Mouse (Mus musculus): ENCODE data around the gene Cep112.

Cep112 gene

DNA sequence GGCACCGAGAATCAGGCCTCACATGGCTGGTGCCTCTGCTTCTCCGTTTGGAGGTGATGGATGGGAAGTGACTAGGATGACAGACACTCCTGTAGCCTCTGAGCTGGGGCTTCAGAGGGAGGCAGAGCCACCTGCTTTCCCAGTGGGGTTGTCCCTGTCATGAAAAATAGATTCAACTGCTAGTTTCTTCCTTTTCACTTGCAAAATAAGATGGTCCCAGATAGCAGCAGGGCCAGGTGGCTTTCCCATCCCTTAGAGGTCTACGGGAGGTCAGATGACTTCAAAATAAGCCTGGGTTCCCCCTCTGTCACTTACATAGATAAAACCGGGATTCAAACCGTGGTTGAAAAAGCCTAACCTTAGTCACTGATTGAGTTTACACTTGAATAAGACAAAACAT, 452.5 kb downstream of the Cep112 start:
- DNase-seq (ENCODE audit: low spot score in 2 of 2) = no peak

DNA sequence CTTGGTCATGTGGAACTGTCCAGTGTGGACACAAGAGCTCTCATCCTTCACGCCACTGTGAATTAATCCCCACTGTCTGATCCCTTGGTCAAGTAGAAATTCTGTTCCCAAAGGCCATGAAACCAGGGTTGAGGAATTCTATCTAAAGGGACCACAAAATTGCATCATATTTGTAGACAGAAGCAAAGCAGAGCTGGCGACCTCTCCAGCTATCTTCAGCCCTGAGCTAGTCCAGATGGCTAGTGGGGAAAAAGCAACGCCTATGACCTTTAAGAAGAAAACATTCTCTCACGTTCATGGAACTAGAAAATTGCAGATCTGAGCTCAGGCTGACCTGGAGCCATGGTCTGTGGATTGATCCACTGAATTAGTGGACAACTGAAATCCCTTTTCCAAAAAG, 455.6 kb downstream of the Cep112 start:
- peak; percentile 59 to 65 for DNase-seq (ENCODE audit: low spot score in 2 of 2)

DNA sequence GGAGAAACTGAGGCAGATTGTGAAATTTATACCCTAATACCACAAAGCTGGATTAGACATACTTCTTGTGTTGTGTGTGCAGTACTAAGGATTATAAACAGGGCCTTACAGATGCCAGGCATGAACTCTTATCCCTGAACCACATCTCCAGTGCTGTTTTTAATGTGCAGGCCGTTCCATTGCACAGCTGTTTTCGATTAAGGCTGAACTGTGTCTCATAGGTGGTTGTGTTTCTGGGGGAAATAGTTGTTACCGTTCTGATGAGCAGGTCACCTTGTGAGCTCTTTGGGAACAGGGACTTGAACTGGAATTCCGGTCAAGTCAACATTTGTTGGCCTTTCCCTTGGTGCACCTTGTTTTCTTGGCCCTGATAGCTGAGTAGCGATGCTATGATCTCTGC, 456.7 kb downstream of the Cep112 start:
- DNase-seq (ENCODE audit: low spot score in 2 of 2) = no peak

DNA sequence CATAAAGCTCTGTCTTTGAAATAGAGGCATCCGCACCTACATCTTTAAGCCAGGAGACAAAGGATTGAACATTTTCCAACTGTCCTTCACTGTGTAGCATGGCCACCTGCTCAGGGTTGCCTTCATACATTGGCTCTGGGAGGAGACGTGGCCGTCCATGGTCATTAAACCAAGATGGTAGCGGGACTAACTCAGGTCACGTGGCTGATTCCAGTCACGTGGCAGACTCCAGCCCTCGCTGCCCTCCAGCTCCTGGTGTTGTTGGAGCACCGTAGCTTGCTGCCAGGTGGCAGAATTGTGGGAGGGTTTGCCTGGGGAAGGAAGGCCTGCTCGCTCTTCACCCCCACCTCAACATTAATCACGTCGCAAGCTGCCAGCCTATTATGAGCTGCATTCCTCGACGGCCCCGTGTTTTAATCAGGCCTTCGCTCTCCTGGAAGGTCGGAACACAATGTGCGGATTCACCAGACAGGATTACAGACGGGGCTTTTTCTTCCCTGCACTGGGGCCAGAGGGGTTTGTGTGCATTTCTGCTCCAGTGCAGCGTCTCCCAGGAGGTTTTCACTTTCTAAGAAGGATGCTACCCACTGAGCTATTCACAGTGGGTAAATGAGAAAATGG, 460.4 kb downstream of the Cep112 start:
- DNase-seq (ENCODE audit: low spot score in 2 of 2) = no peak

GRCm38 (mm10) chr11:108886060-108886459, 461.1 kb downstream of the Cep112 start:
- no peak for DNase-seq (ENCODE audit: low spot score in 2 of 2)

- peak; percentile 12 to 23 for DNase-seq (ENCODE audit: low spot score in 2 of 2)
Observed at GRCm38 (mm10) chr11:108889121-108889520, 464.1 kb downstream of the Cep112 start.

DNA sequence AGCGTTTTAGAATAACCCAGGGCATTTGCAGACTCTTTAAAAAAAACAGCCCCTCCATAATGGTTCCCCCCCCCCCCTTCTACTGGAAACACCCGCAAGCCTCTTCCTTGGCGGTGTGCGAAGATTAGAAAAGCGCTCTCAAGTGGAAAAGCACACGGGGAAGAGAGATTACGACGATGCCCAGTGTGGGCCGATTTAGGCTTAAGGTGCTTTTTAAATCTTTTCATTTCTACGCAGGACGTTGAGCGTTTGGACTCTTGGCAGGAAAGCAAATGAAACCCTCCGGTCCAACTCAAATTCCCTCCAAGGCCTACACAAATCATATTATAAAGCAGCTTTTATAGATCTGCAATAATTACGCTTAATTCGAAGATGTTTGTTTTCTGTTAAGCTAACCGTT, 465.6 kb downstream of the Cep112 start:
- DNase-seq (ENCODE audit: low spot score in 2 of 2) = no peak

DNA sequence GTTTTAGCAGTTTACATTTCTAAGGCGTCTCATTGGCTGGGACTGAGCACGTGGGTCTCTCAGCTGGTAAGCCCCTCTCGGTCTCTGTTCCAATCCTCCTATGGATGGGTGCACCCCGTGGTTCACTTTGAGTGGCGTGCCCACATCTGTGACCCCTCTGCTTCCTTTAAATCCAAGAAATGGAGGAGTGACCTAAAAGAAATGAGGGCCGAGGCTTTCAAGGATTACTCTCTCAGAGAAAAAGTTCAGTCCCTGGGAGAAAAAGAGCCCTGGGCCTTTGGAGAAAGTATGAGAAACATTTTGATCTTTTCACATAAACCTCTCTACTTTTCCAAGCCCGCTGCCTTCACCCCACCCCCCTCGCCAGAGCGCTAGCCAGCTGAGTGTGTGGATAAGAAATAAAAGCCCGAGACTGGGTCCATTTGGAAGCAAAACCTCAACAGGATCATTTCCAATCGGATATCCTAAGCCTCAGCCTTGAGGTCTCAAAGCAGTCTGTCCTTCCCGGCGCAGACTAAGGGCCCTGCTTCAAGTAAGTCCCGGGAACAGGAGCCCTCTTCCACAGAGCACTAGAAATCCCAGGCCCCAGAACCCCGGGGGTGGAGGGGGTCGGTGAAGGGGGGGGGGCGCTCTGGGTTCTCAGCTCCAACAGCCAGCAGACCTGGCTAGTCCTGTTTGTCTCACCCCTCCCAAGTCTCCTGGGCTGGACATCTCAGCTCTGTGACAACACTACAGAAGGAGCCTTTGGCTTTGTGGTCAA, 466.3 kb downstream of the Cep112 start:
- peak; percentile 58 to 62 for DNase-seq (ENCODE audit: low spot score in 2 of 2)

GRCm38 (mm10) chr11:108891871-108892380, 466.9 kb downstream of the Cep112 start:
- DNase-seq (ENCODE audit: low spot score in 2 of 2) = no peak

- no peak for DNase-seq (ENCODE audit: low spot score in 2 of 2)
Observed at GRCm38 (mm10) chr11:108892406-108892805, 467.4 kb downstream of the Cep112 start.

DNA sequence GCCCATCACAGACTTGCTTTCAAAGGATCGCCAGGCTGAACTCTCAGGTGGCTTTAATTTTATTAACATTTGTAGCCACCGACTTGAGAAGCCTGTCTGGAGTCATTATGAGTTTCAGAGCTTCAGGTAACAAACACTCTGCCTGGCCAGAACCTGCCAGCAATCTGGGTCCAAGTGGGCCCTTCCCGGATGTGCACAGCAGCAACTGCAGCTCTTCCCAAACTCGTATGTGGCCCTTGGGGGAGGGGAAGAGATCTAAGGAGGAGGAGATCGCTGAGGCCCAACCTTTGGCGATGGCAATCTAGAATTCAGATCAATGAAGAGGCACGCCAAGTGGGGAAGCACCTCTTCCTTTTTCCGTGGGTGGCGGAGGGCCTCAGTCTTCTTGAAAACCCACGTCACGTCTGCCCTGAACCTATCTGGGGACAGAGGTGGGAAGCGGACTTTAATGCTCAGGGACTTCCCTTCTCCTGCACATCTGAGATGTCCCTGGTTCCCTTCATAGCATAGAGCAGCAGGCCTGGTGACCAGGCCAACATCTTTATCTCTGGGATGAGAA, 468.3 kb downstream of the Cep112 start:
- DNase-seq (ENCODE audit: low spot score in 2 of 2) = no peak

GRCm38 (mm10) chr11:108893855-108894510, 469.0 kb downstream of the Cep112 start:
- DNase-seq (ENCODE audit: low spot score in 2 of 2) = no peak

- no peak for DNase-seq (ENCODE audit: low spot score in 2 of 2)
Observed at GRCm38 (mm10) chr11:108897034-108897433, 472.0 kb downstream of the Cep112 start.

DNA sequence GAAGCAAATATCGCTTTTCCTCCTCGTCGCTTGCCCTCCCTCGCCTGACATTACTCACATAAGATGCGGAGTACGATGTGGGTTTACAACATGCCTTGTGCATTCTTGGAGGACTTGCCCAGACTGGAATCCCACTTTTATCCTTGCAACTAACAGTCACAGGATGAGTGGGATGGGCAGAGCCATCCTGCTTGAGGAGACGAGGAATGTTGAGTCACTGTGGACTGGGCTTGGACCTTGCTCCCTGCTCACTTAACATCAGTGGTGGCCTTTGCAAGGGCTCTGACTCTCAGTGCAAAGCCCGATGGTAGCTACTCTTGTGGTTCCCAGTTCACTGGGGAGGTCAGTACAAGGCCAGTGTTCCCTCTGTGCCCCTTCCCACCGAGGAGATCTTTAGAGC, 473.1 kb downstream of the Cep112 start:
- no peak for DNase-seq (ENCODE audit: low spot score in 2 of 2)

DNA sequence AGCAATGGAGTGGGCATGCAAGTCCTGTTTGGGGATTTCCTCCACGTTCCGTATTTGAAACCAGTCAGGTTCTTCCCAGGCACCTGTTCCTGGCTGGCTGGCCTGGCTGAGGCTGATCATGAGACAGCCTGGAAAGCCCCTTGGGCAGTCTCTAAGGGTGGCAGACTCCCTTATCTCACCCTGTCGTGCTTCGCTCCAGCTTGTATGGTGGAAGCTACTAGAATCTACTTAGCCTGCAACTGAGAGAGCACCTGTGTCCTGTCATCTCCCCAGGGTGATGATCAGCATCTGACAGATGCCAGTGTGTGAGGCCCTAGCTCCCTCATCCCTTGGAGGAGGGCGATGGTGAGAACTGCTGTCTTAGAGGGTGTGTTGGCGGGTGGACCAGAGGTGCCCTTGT, 473.5 kb downstream of the Cep112 start:
- no peak for DNase-seq (ENCODE audit: low spot score in 2 of 2)

DNA sequence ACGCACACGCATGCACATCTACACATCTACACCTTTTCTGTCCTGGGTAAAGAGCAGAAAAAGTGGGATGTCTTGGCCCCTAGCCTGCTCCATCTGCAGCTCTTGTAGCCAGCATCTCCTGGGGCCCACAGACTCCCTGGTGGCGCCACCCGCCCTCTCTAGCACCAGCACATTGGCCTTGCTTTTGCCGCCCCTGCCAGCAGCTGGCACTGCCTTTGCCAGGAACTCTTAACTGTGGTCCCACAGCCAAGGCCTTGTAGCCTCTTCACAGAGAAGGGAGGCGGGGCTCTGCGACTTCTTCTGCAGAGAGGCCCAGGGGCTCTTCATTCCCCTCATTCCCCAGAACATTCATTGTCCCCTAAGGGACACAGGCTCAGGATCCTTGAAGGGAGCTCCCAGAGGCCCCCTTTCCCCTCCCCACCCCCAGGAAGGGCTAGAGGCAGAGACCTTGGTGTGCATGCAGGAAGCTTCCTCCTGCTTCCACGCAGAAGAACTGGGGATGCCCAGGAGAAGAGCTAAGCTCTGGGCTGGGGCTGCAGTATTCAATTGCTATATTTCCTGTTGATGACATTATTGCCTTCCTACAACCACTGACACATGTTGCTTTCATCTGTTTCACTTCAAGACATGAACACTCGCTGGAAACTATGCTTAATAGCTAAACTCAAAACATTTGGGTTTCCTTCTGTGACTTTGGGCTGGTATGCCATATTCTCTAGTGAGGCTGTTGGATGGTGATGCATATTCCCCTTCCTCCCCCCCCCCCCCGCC, 475.9 kb downstream of the Cep112 start:
- DNase-seq (ENCODE audit: low spot score in 2 of 2) = peak in 1 of 2 experiments; percentile 39

DNA sequence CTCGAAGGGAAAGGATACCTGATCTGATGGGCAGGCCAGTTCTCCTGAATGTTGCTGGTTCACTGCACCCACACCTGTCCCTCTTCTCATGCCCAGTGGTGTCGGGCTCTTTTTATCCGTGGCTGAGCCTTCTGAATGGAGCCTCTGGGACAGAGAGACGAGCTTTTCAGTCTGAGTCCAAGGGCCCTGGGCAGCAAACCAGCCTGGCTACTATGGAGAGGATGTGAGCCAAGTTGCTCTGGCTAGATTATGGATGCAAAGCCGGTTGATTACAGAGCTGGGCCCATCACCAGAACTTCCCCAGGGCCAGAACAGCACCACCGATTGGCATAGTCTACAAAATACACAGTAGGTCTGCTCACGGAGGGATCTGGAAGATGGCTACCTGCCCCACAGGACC, 476.7 kb downstream of the Cep112 start:
- no peak for DNase-seq (ENCODE audit: low spot score in 2 of 2)

DNA sequence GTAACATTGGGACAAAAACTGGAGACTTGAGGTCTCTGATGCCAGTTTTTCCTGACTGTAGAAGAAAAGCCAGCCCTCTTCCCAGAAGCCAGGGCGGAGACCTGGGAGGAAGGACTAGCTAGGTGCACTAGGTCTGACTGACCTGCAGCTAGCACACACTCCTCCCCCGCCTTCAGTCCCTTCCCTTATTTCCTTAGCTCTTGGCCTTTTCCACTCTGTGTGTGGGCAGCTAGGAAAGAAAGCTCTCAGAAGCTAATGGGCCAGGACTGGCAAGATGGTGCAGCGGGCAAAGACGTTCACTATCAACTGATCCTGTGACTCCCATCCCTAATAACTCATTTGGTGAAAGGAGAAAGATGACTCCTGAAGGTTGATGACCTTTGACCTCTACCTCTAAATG, 477.3 kb downstream of the Cep112 start:
- no peak for DNase-seq (ENCODE audit: low spot score in 2 of 2)

GRCm38 (mm10) chr11:108906590-108907254, 481.7 kb downstream of the Cep112 start:
- no peak for DNase-seq (ENCODE audit: low spot score in 2 of 2)

DNA sequence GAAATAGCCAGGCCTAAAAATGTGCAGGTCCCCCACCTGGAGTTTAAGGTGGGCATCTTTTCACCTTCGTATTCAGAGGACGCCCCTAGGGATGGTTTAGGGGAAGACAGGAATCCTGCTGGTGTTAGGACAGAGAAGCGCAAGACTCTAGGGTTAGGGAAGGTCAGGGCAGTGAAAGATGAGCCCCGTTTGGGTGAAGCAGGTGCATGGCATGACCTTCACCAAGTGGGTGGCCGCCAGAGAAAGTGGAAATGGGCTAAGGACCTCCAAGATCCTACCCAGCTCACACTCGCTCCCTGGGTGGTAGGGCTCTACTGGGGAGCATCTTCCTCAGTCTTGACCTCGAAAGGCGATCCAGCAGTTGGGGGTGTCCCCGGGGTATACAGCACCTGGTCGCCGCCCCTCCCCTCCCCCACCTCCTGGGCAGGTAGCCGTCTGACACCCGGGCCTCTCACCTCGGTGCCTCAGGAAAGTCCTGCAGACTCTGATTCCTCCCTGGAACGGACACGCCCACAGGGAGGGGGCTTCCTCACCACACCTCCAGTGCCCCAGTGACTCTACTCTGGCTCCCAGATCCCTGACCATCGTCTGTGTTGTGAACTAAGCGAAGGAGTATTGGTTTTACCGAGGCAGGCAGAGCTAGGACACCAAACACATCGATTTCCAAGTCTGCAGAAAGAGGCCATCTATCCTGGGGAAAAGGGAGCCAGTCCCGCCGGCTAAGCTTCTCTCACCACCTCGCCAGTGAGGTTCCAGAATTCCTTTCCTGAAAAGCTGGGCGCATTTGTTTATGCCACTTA, 484.6 kb downstream of the Cep112 start:
- no peak for DNase-seq (ENCODE audit: low spot score in 2 of 2)
